Mouse (Mus musculus) CD4-positive helper T cell, adult 2 months (primary cell): Measurements from ENCODE around the gene Utf1.

ENCODE experiments used
- DNase-seq: peaks from one replicate; pipeline ENCODE4 v3.0.0-alpha.2; 2012; ENCODE audit warnings: low read depth, missing footprints, low spot score

Utf1 gene

DNA sequence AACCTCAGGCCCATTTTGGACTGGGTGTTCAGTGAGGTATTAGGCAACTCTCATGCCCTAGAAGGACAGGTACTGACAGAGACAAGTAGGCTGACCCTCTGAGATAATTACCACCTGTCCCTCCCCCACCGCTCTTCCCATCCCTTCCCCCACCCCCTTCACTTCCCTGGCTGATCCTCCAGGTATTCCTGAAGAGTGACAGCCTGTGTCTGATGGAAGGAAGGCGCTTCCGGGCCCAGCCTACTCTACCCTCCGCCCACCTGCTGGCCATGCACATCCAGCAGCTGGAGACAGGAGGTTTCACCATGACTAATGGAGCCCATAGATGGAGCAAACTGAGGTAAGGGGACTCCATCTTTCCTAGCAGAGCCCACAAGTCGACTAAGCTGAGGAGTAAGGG, 5.8 kb upstream of the Utf1 start:
- DNase-seq, result no peak

DNA sequence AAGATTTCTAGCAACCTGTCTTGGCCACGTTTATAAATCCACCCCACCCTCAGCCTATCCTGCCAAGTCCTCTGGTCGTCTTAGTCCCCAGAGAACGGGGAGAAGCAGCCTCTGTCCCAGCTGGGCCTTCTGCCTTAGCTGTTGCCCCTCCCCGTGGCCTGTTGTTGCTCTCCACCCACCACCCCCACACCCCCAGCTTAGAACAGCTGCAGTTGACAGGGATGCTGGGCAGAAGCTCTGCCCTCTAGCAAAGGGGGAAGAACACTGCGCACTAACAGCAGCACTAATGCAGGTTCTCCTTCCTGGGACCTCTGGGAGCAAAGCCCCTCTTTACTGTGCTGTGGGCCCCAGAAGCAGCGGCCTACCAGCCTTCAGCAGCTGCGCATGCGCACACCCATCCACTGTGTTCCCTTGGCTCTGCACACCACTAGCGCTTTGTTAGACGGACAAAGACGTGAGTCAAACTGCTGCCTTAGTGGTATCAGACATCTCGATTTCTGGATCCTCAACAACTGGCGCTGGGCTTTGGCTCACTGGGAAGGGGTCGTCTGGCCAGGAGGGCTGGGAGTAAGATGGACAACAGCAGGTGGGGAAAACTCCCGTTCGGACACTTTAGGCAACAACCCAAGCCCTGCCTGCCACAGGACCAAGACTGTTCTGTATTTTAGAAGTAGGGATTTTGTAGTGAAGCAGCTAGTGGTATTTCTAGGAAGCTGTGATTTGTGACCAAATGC, 2.9 kb upstream of the Utf1 start:
- no peak for DNase-seq

DNA sequence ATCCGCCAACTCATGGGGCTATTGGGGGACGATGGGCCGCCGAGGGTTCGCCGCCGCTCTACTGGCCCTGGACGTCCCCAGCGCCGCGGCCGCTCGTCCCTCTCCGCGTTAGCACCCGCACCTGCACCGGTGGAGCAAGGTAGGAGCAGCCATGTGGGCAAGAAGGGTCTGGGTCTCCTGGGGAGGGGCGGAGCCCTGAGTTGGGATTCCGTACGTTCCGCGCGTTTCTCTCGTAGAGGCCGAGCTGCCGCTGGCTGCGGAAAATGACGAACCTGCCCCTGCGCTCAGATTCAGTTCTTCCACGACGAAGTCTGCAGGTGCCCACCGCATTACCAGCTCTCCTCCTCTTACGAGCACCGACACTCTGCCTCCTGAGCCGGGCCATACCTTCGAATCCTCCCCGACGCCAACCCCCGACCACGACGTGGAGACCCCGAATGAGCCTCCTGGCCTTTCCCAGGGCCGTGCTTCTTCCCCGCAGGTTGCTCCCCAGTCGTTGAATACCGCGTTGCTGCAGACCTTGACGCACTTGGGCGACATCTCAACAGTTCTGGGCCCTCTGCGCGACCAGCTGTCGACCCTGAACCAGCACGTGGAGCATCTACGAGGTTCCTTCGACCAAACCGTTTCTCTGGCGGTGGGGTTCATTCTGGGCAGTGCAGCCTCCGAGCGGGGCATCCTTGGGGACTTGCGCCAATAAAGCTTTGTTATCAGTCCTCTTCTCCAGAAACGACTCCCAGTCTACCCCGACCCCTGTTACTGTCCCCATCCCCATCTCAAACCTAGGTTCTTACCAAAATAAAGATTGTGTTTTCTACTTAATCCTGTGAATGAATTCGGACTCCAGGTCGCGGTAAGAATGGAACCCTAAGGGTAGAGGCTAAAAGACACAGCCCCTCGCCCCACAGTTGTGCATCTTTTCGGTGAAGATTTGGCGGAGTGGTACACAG, 977 bp downstream of the Utf1 start:
- DNase-seq, result peak; percentile 36

DNA sequence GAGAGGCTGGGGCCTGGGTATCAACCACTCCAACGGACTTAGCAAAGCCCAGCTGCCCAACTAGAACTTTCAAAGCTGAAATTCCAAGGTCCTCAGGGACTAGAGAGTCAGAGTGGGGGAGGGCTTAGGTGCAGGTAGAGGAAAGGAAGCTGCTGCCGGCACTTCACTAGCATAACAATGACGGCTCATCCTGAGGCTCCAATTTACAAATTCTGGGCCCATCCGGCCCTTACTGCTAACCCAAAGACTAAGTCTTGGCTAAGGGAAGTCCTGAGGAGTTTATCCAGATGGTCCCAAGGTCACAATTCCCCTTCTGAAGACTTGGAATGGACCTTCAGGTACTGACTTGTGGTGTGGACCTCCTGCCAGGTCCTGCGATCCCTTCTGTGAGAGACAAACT, 1.9 kb downstream of the Utf1 start:
- DNase-seq, result no peak

DNA sequence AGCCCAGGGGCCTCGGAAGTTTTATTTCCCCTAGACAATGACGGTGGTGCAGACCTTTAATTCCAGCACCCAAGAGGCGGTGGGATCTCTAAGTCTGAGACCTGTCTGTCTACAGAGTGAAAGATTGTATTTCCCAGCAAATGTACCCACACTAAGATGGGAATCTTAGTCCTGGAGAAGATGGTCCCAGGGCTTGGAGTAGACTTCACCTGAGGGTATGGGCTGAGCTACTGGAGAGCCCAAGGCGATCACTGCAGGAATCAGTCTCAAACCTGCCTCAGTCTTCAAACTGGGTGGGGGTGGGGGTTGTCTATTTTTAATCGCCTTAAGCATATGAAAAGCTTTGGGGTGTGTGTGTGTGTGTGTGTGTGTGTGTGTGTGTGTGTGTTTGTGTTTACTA, 2.4 kb downstream of the Utf1 start:
- DNase-seq, result no peak

DNA sequence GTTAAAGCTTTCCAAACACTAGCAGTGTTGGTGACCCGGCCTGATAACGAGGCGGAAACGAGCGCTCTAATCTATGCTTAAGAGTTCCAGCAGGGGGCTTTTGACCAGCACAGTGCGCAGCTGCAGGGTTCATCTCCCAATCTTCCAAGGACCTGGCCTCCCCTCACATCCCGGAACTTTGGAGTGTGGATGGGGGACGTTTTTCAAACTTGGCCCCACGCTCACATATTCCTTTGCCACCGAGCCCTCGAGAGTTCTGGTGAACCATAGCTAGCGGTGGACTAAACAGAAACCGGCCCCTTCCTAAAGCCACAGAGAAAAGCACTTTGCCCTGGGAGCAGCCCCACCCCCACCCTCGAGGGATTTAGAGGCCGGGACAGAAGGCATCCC, 6.3 kb downstream of the Utf1 start:
- DNase-seq, result peak; percentile 71

DNA sequence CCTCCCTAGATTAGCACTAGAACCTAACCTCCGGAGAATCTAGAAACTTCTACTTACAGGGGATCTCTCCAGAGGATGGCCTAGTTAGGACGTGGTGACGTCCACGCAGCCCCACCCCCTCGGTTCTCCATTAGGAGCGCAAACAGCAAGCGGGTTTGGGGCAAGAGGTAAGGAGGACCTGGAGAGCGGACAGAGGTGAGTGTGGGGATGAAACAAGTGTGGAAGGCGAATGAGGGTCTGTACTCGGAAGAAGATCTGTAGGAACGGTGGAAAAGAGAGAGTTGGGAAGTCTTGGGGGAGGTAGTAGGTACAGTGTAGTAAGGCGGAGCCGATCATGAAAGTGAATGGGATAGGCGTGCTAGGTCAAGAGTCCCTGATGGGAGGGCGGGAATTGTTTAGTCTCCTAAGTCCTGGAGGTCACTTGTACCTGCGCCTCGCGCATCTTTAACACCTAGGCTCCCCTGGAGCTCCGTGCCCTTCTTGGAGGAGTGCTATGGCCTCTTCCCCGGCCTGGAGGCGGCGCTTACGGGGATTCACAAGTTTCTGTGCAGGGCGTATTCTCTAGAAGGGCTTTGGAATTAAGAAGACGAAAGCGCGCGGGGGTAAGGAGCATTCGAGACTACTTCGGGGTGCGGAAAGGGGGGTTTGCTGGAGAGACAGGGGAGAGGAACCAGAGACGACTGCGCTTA, 6.8 kb downstream of the Utf1 start:
- DNase-seq, result peak; percentile 82

DNA sequence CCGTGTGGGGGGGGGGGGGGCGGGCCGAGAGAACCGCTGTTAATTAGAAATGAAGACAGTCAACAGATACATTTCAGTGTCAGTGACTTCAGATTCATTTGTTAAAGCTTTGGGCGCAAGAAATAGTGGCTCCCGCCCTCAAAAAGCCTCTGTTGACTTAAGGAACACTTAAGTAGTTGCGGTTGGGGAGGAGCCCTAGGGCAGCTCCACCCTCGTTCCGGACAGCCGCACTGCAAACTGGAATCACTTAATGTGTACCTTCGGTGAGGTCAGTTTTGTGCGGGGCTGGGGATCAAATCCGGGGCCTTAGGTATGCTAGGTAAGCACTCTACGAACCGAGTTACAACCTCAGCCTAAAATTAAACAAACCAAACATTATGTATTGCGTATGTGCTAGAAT, 7.5 kb downstream of the Utf1 start:
- DNase-seq, result peak; percentile 68

DNA sequence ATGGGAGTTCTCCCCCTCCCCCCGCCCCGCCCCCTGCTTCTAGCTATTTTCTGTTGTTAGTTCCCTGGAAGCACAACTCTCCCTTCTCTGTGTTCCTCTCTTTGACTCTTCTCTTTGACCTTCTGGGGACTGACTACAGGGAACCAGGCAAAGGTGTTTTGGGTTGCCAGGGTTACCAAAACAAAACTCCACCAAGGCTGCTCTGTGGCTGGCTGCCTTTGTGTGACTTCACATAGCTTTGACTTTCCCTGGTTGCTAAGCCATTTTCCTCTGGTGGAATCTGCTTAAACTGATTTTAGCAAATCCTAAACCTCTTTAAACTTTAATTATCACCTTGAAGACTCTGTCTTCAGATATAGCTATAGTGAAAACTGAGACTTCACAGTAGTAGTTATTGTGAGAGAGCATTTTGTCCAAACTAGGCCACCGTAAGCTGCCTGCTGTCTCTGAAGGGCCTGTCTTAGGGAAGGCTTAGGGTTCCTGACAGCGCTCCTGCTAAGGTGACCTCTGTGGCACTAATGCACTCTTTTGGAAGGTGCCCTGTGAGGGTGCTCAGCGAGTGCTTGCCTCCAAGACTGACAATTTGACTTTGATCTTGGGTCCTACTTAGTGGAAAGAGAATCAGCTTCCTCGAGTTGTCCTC, 8.5 kb downstream of the Utf1 start:
- peak; percentile 35 for DNase-seq

DNA sequence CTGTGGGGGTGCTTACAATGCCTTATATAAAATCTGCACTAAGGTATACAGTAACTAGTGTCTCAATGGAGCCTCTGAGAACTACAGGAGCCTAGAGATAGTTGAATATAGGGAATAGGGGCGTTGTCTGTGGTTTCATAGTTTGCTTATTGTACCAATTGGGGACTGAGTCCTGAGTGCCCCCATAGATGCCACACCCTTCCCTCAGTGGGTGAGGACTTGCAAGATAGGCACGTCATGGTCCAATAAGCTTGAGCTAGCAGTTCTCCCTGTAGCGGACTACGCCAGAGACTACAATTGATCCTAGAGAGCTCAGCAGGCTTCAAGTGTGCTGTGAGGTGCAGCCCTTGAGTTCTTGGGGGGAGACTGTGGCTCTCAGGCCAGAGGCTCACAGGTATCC, 11.9 kb downstream of the Utf1 start:
- DNase-seq, result no peak

DNA sequence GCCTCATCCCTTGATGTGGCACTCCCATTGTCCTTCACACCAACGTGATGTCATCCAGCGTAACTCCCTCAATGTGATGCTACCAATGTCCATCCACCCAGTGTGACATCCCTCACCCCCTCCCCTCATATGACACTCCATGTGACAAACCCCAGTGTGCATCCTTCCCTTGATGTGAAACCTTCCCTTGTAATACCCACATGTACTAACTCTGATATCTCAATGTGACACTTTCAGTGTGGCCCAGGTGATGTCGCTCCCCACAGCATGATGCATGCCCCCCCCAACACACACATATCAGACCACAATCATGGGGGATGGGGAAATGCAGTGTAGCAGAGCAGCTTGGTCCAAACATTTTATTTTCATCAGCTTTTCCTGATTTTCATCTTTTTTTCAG, 13.1 kb downstream of the Utf1 start:
- no peak for DNase-seq

DNA sequence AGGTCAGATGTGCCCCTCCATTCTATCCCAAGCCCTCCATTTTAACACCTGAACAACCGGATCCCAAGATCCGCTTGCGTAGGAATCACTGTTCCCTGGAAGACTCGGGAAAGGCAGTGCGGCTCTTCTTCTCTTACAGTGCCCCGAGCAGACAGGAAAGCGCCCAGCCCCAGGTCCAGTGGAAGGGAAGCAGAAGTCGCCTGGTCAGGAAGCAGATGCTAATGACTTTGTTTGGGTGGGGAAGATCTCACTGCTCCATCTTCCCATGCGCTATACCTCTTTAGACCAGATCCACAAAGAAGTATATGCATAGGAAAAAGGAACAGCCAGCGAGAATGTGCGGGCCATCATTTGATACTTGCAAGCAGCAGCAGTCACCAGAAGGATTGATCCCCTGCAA, 13.8 kb downstream of the Utf1 start:
- DNase-seq, result no peak

DNA sequence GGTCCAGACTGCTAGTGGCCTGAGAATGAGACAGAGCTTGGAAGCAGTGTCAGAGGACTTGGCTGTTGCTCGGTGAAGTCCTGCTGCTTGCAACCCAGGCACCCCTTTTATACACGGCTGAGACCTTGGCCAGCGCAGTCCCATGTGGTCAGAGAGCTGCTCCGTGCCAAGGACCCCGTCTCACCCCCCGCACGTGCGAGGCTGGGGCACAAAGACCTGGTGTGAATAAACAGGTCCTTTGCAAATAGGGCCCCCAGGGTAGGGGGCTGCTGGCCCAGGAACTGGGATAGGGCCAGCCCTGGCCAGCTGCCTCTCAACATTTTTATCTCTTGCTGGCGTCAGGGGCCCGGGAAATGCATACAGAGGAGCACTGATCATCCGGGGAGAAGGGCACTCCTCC, 14.4 kb downstream of the Utf1 start:
- DNase-seq, result no peak

DNA sequence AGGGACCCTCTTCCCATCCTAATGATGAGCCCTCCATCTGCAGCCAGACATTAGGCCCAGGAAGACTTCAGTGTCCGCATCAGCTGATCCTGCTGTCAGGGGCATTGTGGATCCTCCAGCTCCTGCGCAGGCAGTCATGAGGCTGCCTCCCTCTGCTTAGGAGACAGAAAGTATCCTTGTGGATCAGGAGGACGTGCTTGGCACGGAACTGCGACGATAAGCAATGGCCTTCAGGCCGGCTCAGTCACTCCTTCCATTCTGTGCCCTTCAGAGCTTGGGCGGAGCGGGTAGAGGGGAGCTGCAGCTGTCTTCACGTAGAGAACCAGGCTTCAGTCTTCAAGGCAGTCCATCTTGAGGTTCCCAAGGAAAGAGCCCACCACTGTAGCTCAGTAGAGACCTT, 17.6 kb downstream of the Utf1 start:
- no peak for DNase-seq

DNA sequence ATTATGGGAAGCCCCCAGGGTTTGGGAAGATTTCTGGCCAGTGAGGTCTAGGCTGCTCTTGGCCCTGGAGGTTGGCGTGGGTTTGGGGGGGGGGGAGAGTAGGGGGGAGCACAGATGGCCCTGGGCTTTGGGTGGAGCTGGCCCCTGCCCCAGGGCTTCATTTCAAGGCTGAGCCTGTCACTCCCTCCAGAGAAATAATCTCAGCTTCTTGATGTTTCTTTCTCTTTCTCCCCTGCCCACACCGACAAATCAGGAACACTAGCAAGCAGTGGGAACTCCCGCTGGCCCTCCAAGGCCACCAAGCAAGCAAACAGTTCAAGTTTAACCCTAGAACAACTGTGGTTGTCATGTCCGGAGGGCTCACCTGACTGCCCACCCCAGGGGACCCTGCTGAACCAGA, 20.2 kb downstream of the Utf1 start:
- no peak for DNase-seq

DNA sequence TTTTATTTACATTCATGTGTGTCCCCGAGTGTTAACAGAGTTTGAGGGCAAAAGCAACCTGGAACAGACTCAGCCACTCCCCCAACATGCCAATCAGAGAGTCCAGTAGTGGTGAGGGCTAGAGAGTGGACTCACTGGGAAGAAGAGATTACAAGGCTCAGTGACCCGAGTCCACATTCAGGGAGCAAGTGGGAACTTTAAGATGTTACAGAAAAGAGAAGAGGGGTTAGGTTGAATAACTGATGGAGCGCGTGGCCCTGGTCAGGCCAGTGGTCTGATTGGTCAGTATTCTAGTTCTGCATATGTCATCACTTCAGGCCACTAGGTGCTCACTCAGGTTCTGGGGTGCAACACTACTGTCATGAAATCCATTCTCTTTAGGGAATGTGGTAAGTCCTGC, 23.6 kb downstream of the Utf1 start:
- no peak for DNase-seq

DNA sequence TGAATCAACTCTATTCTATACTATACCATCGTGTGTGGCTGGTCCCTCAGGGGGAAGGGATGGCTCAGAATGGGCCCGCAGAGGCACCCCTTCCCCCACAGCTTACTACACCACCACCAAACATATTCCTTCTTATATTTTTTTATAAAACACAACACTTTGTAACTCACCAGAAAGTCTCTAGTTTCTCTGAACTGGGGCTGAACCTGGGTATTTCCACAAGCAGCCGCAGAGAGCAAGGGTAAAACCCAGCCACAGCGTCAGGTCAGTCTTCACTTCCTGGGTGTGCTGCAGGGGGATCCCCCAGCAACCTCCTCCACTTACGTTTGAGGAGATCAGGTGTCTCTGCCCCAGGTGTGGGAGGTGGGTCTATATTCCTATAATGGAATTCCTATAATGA, 24.8 kb downstream of the Utf1 start:
- DNase-seq, result peak; percentile 88

DNA sequence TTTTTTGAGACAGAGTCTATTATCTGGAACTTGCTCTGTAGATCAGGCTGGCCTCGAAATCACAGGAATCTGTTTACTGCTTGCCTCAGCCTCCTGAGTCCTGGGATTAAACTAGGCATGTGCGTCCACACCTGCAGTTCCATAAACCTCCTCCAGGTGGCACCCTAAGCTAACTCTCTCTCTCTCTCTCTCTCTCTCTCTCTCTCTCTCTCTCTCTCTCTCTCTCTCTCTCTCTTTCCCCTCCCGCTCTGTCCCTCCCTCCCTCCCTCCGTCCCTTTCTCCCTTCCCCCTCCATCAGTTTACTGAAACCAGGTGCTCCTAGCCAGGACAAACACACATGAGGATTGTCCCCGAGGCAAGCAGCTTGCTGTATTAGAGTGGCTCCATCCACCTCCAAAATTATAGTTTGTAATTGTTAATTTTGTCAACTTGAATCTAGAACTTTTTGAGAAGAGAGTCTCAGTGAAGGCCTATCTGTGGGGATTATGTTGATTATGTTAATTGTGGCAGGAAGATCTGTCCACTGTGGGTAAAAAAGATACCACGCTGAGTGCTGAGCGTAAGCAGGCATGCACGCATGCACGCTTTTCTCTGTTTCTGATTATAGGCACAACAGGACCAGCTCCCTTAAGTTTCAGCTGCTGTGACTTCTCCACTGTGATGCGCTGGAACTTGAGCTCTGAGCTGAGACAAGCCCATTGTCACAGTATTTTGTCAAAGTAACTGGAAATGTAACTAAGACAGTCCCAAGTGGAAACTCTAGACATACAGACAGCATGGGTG, 25.9 kb downstream of the Utf1 start:
- DNase-seq, result peak; percentile 85

DNA sequence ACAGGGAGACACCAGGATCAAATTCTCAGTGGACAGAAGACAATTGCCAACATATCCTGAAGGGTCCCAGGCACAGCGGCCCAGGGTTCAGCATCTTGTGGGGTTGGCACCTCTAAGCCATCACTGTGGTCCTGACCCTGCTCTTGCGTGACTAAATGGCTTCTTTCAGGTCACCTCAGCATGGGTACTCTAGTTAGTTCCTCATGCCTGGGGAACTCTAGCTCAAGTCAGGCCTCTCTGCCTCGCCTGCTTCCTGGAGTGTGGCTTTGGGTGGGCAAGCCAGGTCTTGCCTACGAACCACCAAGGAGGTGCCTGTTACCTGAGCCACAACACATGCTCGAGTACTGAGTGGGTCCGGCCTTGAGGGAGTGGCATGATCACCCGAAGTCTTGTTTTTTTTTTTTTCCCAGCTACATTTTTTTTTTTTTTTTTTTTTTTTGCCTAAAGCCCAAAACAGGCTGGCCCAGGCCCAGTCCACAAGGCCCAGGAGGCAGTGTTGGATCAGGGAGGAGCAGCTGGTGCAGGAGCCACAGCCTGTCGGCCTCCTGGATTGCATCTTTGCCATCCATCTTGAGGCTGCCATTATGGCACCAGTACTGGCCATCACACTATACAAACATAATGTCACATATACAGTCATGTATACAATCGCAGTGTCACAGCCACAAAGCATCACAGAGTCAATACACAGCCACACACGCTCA, 26.8 kb downstream of the Utf1 start:
- no peak for DNase-seq

DNA sequence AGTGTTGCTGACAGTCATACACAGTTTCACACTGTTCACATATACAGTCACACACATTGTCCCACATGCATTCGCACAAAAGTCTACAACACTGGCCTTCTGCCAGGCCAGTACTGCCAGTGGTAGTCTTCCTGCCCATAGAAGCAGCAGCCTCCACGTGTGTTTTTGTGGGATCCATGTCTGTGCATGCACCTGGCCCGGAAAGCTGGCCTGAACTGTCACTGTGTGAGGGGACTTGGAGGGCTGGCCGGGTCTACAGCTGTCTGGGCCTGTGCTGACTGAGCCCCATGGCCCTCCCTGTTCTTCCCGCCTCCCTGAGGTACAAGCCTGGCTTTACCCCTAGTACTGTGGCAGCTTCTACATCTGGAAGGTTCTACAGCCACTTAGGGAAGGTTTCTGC, 27.4 kb downstream of the Utf1 start:
- DNase-seq, result no peak

DNA sequence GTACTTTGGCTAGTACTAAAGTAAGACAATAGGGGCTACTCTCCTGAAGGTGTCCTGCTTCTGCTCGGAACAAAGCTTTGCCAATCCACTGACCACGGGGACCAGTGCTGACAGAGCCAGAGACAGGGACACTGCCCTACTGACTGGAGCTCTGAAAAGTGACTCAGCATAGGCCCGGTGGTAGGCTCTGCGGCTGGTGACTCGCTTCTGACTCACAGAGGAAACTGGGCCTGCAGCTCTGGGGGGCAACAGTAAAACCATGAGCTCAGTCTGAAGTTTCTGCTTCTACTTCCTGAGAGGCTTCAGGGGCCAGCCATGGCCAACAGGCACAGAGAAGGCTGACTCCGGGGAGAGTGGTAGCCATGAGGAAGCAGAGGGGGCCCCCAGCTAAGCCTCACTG, 27.8 kb downstream of the Utf1 start:
- peak; percentile 55 for DNase-seq
